Mouse (Mus musculus): ENCODE data around the gene Snx15.

Snx15 gene

DNA sequence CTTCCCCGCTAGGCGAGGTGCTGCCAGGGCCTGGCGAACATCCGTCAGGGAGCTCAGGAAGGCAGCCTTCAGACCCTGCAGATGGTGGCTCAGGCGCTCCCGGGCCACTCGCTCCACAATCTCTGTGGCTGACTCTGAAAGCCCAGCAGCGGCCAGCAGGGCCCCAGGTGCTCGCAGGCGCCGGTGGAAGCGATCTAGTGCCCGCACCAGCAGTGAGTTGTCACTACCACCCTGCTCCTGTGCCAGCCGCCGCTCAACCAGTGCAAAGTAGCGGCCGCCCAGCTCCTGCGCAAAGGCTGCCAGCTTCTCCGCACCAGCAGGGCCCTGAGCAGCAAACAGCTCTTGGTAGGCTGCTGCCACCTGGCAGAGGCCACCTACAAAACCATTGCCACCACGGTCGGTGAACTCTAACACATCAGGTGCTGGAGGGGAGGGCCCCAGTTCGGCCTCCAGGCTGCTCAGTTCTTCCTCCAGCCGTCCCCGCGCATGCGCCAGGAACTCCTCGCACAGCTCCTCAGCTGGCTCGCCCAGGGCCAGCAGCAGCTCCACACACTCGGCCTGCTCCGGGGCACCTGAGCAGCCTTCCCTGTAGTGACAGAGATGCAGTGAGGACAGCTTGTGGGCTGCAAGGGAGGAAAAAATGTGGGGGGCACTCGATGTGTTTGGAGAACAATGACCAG, 57.4 kb downstream of the Snx15 start:
- no peak for DNase-seq

DNA sequence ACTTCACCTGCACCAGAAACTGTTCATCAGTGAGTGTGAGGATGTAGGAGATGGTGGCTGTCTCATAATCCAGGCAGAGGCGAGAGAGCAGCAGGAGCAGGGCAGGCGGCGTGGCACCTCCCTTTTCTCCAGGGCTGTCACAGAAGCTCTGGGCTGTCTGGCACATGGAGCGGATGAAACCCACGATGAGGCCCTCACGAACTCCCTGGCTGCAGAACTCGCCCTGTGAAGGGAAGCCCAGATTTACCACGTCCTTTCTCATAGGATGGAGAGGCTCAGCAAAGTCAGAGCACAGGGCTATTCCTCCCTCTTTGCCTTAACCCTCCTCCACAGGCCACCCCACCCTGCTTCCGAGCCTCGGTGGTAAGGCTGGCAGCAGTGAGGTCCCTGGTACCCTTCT, 58.3 kb downstream of the Snx15 start:
- no peak for DNase-seq

All from thymus, postnatal 36 days (tissue).